Mouse (Mus musculus) limb, embryonic 15.5 days (tissue): ENCODE data around the gene Cdyl. TPM values are rescaled to one million over a fixed set of nuclear protein-coding genes. Genes with fewer than 3 reads are reported as not detected.

Experiments
- ATAC-seq: fragments of 200-750 bp; cut with Nextera tagmentation; 2 replicates; pipeline ENCODE4 v1.8.0; 2017; ENCODE audit warnings: low read depth, moderate TSS enrichment; ENCODE audit not compliant: insufficient number of reproducible peaks, low FRiP score, low TSS enrichment
- H3K27ac ChIP-seq: fragments of 300-500 bp; sonication (generic); 2 replicates; pipeline ENCODE4 v1.5.1; 2015; ENCODE audit warnings: moderate library complexity, mild to moderate bottlenecking, inconsistent platforms
- H3K27me3 ChIP-seq: fragments of 300-500 bp; sonication (generic); 2 replicates; pipeline ENCODE4 v1.6.1; 2015; ENCODE audit warnings: inconsistent platforms
- H3K36me3 ChIP-seq: fragments of 300-500 bp; sonication (generic); 2 replicates; pipeline ENCODE4 v1.6.1; 2015; ENCODE audit warnings: inconsistent platforms
- H3K4me1 ChIP-seq: fragments of 300-500 bp; sonication (generic); 2 replicates; pipeline ENCODE4 v1.6.1; 2015; ENCODE audit warnings: inconsistent platforms
- H3K4me2 ChIP-seq: fragments of 300-500 bp; sonication (generic); 2 replicates; pipeline ENCODE4 v1.6.1; 2015; ENCODE audit warnings: mild to moderate bottlenecking, inconsistent platforms
- H3K4me3 ChIP-seq: fragments of 300-500 bp; sonication (generic); 2 replicates; pipeline ENCODE4 v1.5.1; 2015; ENCODE audit warnings: mild to moderate bottlenecking, inconsistent platforms
- H3K9ac ChIP-seq: fragments of 300-500 bp; sonication (generic); 2 replicates; pipeline ENCODE4 v1.6.1; 2015; ENCODE audit warnings: inconsistent platforms
- H3K9me3 ChIP-seq: fragments of 300-500 bp; sonication (generic); 2 replicates; pipeline ENCODE4 v1.6.1; 2016; ENCODE audit warnings: inconsistent platforms
- WGBS: fragments of 180-500 bp; shearing (Covaris S2); methylation state at CpG from one replicate; pipeline ENCODE4 v1.1.7; 2015; 5-methylcytosine and 5-hydroxymethylcytosine counted together
- polyA plus RNA-seq: library from polyadenylated mRNA; unstranded; fragments of >200 nt; fragmentation: Nextera tagmentation; extraction: Ambion mirVana; gene quantifications from 2 replicates; pipeline ENCODE4 v1.2.1, GENCODE M21; 2015

Cdyl gene
- polyA plus RNA-seq = 12.3 and 16.6 TPM in 2 replicates

GRCm38 (mm10) chr13:35659406-35659985 is at the start of gene Cdyl:
Cdyl (plus strand) TSS chr13:35659833.
- no peak within 1 kb of the TSS for H3K4me3 ChIP-seq
- H3K27me3 ChIP-seq = no peaks in the 10 kb centered on the region
- no peak within 1 kb of the TSS for H3K27ac ChIP-seq
- H3K4me1 ChIP-seq = no peaks in the 10 kb centered on the region
- no peak within 1 kb of the TSS for H3K4me2 ChIP-seq
- no peaks in the 10 kb centered on the region for H3K9me3 ChIP-seq
- H3K36me3 ChIP-seq = no peaks in the 10 kb centered on the region
- 47% methylated on average over 4 of the region's 4 CpGs for WGBS
- ATAC-seq = no peak
- no peak within 1 kb of the TSS for H3K9ac ChIP-seq

DNA sequence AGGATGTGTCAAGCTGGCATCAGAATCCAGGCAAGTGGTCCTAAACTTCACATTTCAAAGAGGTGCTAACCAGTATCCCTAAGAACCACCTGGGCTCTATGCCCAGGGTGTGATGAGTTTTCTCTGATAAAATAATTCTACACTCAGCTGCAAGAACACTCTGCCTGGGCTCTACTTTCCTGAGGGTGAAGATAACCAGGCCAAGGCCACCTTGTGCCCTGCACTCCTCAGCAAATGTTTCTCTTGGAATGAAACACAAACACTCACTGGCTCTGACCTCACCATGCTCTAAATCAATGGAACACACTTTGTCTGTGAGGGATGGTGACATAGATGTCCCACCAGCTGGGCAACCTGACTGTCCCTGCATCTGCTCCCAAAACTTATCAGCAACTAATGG is 48.9 kb upstream of the Cdyl start:
- Histone ChIP-seq H3K4me2 (no peak overlapping the region), H3K36me3 (no peaks in the 10 kb centered on the region), H3K4me3 (no peak overlapping the region), H3K9ac (no peak overlapping the region), H3K9me3 (no peaks in the 10 kb centered on the region), H3K4me1 (no peaks in the 10 kb centered on the region), H3K27ac (no peak overlapping the region), H3K27me3 (no peaks in the 10 kb centered on the region)
- no peak for ATAC-seq

GRCm38 (mm10) chr13:35612506-35612905 is 47.1 kb upstream of the Cdyl start:
- Histone ChIP-seq H3K9ac (no peak overlapping the region), H3K4me3 (no peak overlapping the region), H3K36me3 (no peaks in the 10 kb centered on the region), H3K4me2 (no peak overlapping the region), H3K4me1 (no peaks in the 10 kb centered on the region), H3K27ac (no peak overlapping the region), H3K27me3 (no peaks in the 10 kb centered on the region), H3K9me3 (no peaks in the 10 kb centered on the region)
- no peak for ATAC-seq
- WGBS = 95% methylated on average over 1 of the region's 1 CpGs

DNA sequence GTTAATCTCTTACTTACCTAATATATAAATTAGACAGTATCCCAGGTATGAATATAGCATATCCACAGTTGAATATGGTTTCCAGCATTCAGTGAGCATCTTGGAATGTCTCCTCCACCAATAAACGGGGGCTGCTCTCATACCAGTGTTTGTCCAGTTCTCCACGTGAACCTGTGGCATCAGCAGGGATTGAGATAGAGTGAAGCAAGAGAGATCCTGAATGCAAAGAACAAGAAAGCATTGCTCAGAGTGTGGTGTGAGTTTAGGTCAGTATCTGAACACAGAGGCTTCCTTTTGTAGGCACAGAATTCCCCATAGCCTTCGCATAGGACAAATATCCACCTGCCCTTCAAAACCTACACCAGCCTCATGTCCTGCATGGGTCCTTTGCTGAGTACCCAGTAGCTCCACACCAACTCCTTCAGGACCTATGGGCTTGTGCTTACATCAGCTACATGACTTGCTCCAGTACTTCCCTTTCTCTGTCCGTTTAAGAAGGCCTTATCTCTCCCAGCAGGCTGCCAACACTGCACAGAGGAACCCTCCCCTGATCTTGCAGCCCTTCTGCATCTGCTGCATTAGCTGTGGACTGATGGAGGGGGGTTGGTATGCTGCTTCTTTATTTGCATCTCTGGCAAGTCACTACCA is 44.7 kb upstream of the Cdyl start:
- no peaks in the 10 kb centered on the region for H3K27me3 ChIP-seq
- H3K27ac ChIP-seq = no peak overlapping the region
- H3K9ac ChIP-seq = no peak overlapping the region
- H3K4me2 ChIP-seq = no peak overlapping the region
- 74% methylated on average over 4 of the region's 4 CpGs for WGBS
- H3K4me1 ChIP-seq = no peaks in the 10 kb centered on the region
- H3K9me3 ChIP-seq = no peaks in the 10 kb centered on the region
- no peak overlapping the region for H3K4me3 ChIP-seq
- ATAC-seq = no peak
- H3K36me3 ChIP-seq = no peaks in the 10 kb centered on the region

GRCm38 (mm10) chr13:35616524-35617099 is 43.0 kb upstream of the Cdyl start:
- ATAC-seq = no peak
- H3K36me3 ChIP-seq = no peaks in the 10 kb centered on the region
- no peak overlapping the region for H3K4me3 ChIP-seq
- H3K27ac ChIP-seq = no peak overlapping the region
- H3K4me2 ChIP-seq = no peak overlapping the region
- no peaks in the 10 kb centered on the region for H3K9me3 ChIP-seq
- 70% methylated on average over 4 of the region's 4 CpGs for WGBS
- H3K9ac ChIP-seq = no peak overlapping the region
- no peaks in the 10 kb centered on the region for H3K27me3 ChIP-seq
- no peaks in the 10 kb centered on the region for H3K4me1 ChIP-seq

DNA sequence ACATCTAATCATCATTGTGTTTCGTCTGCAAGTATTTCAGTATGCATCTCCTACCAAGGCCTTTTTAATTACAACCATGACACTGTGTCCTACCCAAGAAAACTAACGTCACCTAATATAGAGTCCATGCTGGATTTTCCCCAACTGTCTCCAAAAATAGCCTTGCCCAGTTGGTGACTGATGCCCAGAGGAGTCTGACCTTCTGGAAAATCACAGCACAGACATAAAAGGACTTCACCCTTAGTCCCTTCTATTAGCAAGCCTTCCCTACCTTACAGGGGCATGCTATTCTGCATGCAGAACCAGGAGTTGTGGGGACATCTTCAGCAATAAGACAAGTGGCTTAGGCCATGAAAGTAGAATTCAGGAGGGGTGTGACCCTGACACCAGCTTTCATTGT is 40.3 kb upstream of the Cdyl start:
- Histone ChIP-seq H3K4me1 (no peaks in the 10 kb centered on the region), H3K4me2 (no peak overlapping the region), H3K36me3 (no peaks in the 10 kb centered on the region), H3K27me3 (no peaks in the 10 kb centered on the region), H3K27ac (no peak overlapping the region), H3K9ac (no peak overlapping the region), H3K9me3 (no peaks in the 10 kb centered on the region), H3K4me3 (no peak overlapping the region)
- ATAC-seq = no peak
- WGBS = 83% methylated on average over 2 of the region's 2 CpGs

DNA sequence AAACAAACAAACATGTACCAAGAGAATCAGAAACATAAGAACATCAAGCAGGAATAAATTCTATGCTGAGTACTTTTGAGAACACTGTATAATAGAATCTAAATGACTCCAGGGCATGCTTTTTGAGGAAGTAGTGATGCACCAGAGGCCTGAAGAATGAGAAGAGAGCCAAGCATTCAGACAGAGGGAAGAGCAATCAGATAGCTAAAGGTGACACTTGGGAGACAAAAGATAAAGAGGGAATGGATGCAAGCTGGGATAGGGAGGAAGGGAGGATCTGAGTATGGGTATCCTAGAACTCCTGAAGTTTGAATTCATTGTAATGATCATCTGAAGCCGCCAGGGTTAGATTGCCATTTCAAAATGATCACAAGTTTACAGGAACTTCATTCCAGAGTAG is 38.9 kb upstream of the Cdyl start:
- Histone ChIP-seq H3K27ac (no peak overlapping the region), H3K9ac (no peak overlapping the region), H3K27me3 (no peaks in the 10 kb centered on the region), H3K36me3 (no peaks in the 10 kb centered on the region), H3K4me3 (no peak overlapping the region), H3K4me2 (no peak overlapping the region), H3K9me3 (no peaks in the 10 kb centered on the region), H3K4me1 (no peaks in the 10 kb centered on the region)
- WGBS = 68% methylated on average over 1 of the region's 1 CpGs
- ATAC-seq = no peak

DNA sequence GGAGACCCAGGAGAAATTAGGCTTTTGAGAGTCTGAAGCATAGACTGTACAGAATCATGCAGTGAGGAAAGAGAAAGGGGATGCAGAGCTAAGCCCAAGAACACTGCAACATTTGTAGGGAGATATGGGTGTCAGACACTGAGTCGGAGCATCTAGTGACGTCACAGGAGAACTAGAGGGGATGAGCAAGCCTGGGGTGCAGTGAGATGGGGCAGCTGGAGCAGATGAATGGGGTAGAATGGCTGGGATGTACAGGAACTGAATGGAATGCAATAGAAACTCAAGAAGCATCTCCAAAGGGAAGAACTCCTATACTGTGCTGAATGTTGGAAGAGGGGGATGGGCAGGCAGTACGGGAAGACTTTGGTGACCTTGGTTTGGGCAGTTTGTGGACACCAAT is 34.8 kb upstream of the Cdyl start:
- H3K36me3 ChIP-seq = no peaks in the 10 kb centered on the region
- H3K9ac ChIP-seq = no peak overlapping the region
- WGBS = 90% methylated on average over 3 of the region's 3 CpGs
- H3K27ac ChIP-seq = no peak overlapping the region
- no peaks in the 10 kb centered on the region for H3K4me1 ChIP-seq
- ATAC-seq = no peak
- no peak overlapping the region for H3K4me2 ChIP-seq
- H3K9me3 ChIP-seq = no peaks in the 10 kb centered on the region
- no peak overlapping the region for H3K4me3 ChIP-seq
- no peaks in the 10 kb centered on the region for H3K27me3 ChIP-seq

DNA sequence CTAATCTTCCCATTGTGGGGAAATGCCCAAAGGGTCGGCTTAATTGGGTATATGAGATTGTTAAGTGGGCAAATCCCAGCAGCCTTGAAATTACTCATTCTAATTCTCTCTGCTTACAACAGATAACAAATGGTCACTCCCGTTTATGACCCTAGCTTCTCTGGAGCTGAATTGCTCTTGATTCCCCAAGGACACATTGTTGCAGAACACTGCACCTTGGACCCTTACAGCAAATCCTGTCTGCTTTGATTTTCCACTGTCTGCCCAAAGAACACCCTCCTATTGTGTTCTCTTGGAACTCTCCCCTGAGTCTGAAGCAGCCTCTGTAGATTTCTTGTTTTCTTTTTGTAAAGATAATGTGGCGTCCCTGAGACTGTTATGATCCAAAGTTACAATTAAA is 34.1 kb upstream of the Cdyl start:
- H3K4me2 ChIP-seq = no peak overlapping the region
- ATAC-seq = no peak
- no peaks in the 10 kb centered on the region for H3K27me3 ChIP-seq
- no peaks in the 10 kb centered on the region for H3K36me3 ChIP-seq
- no peaks in the 10 kb centered on the region for H3K4me1 ChIP-seq
- 56% methylated on average over 3 of the region's 3 CpGs for WGBS
- H3K9ac ChIP-seq = no peak overlapping the region
- H3K27ac ChIP-seq = no peak overlapping the region
- H3K4me3 ChIP-seq = no peak overlapping the region
- H3K9me3 ChIP-seq = no peaks in the 10 kb centered on the region

DNA sequence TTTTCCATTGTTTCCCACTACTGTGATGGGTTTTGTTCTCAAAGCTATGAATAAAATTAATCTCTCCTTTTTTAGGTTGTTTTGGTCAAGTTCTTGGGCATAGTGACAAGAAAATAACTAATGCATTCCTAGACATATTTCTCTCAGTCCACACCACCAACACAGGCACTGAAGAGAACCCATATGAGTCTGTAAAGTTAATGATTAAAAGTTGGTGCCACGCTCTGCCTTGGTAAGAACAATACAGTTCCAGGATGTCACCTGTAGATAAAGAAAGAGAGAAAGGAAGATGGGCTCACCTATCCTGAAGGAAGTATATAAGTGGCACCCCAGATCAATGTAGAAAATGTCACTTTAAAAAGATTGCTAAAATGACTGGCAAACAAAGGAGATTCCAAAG is 32.3 kb upstream of the Cdyl start:
- H3K36me3 ChIP-seq = no peaks in the 10 kb centered on the region
- ATAC-seq = no peak
- no peak overlapping the region for H3K27ac ChIP-seq
- H3K9ac ChIP-seq = no peak overlapping the region
- WGBS = 92% methylated on average over 1 of the region's 1 CpGs
- no peak overlapping the region for H3K4me3 ChIP-seq
- H3K4me2 ChIP-seq = no peak overlapping the region
- no peaks in the 10 kb centered on the region for H3K9me3 ChIP-seq
- no peaks in the 10 kb centered on the region for H3K27me3 ChIP-seq
- H3K4me1 ChIP-seq = no peaks in the 10 kb centered on the region

DNA sequence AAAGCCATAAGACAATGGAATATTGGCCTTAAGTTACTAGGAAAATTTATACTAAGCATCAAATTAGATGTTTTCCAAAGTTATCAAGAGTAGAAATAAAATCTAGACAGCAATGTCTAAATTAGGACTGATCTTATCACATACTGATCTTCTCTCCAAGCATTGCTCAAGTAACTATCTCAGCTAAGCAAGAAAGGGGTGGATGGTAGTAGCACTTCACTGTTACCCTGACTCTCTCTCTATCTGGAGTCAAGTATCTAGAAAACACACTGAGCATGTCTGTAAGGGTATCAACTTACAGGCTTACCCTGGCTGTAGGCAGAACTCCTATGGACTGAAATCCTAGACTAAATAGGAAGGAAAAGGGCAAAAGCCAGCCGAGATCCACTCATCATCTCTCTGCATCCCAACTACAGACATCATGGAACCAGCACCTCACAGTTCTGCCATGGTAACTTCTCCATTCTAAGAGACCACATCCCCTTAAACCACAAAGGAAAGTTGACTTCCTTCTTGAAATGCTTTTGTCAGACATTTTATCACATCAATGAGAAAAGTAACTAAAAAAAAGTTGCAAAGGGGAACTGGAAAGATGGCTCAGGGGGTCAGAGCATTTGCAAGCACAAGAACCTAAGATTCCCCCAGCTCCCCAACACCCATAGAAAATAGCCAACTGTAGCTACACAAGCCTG is 12.4 kb upstream of the Cdyl start:
- H3K36me3 ChIP-seq = no peaks in the 10 kb centered on the region
- no peaks in the 10 kb centered on the region for H3K9me3 ChIP-seq
- WGBS = 86% methylated on average over 1 of the region's 1 CpGs
- H3K27me3 ChIP-seq = no peaks in the 10 kb centered on the region
- H3K27ac ChIP-seq = no peak overlapping the region
- H3K4me3 ChIP-seq = no peak overlapping the region
- no peak overlapping the region for H3K4me2 ChIP-seq
- no peaks in the 10 kb centered on the region for H3K4me1 ChIP-seq
- H3K9ac ChIP-seq = no peak overlapping the region
- ATAC-seq = no peak

GRCm38 (mm10) chr13:35650284-35650872 is 9.3 kb upstream of the Cdyl start:
- no peak overlapping the region for H3K27ac ChIP-seq
- ATAC-seq = no peak
- no peaks in the 10 kb centered on the region for H3K9me3 ChIP-seq
- H3K4me3 ChIP-seq = no peak overlapping the region
- no peaks in the 10 kb centered on the region for H3K4me1 ChIP-seq
- H3K36me3 ChIP-seq = no peaks in the 10 kb centered on the region
- 78% methylated on average over 11 of the region's 11 CpGs for WGBS
- no peak overlapping the region for H3K9ac ChIP-seq
- no peaks in the 10 kb centered on the region for H3K27me3 ChIP-seq
- H3K4me2 ChIP-seq = no peak overlapping the region
